Mouse (Mus musculus) intestine, postnatal 0 days (tissue): ENCODE measurements around the gene Gm382. TPM values are rescaled to one million over a fixed set of nuclear protein-coding genes. Genes with fewer than 3 reads are reported as not detected.

ENCODE experiments used
- ATAC-seq: fragments of 200-750 bp; cut with Nextera tagmentation; 2 replicates; pipeline ENCODE4 v1.8.0; 2017; ENCODE audit warnings: mild to moderate bottlenecking, moderate TSS enrichment, moderate library complexity
- H3K27ac ChIP-seq: fragments of 300-500 bp; sonication (generic); 2 replicates; pipeline ENCODE4 v1.5.1; 2014; ENCODE audit warnings: mild to moderate bottlenecking, low read depth, low read length, moderate library complexity
- H3K27me3 ChIP-seq: fragments of 300-500 bp; sonication (generic); replicated peaks from 2 replicates; pipeline ENCODE4 v1.6.1; 2014; ENCODE audit warnings: low read length, mixed read lengths; ENCODE audit not compliant: control insufficient read depth, insufficient read depth
- H3K36me3 ChIP-seq: fragments of 300-500 bp; sonication (generic); 2 replicates; pipeline ENCODE4 v1.6.1; 2014; ENCODE audit warnings: mild to moderate bottlenecking, moderate library complexity; ENCODE audit not compliant: control insufficient read depth, insufficient read depth
- H3K4me1 ChIP-seq: fragments of 300-500 bp; sonication (generic); replicated peaks from 2 replicates; pipeline ENCODE4 v1.6.1; 2014; ENCODE audit warnings: antibody characterized with exemption, low read length, mixed read lengths; ENCODE audit not compliant: control insufficient read depth, insufficient read depth
- H3K4me2 ChIP-seq: fragments of 300-500 bp; sonication (generic); replicated peaks from 2 replicates; pipeline ENCODE4 v1.6.1; 2014; ENCODE audit warnings: low read depth, mild to moderate bottlenecking, moderate library complexity
- H3K4me3 ChIP-seq: fragments of 300-500 bp; sonication (generic); 2 replicates; pipeline ENCODE4 v1.5.1; 2014; ENCODE audit warnings: low read depth, low read length
- H3K9ac ChIP-seq: fragments of 300-500 bp; sonication (generic); 2 replicates; pipeline ENCODE4 v1.6.1; 2014; ENCODE audit warnings: mild to moderate bottlenecking, low read depth, low read length
- H3K9me3 ChIP-seq: fragments of 300-500 bp; sonication (generic); 2 replicates; pipeline ENCODE4 v1.6.1; 2016; ENCODE audit warnings: mixed run types; ENCODE audit not compliant: control insufficient read depth
- CTCF ChIP-seq: sonication (generic); IDR thresholded peaks from 2 replicates; pipeline ENCODE4 v1.5.1; 2016; ENCODE audit warnings: low read depth, mild to moderate bottlenecking, control low read depth, antibody characterized with exemption, moderate library complexity
- WGBS: fragments of 180-500 bp; shearing (Covaris S2); extraction: QIAGEN DNeasy Blood & Tissue Kit; methylation state at CpG from one replicate; pipeline ENCODE4 v1.1.7; 2014; 5-methylcytosine and 5-hydroxymethylcytosine counted together
- polyA plus RNA-seq: library from polyadenylated mRNA; unstranded; fragments of >200 nt; fragmentation: Nextera tagmentation; extraction: Ambion mirVana; gene quantifications from 2 replicates; pipeline ENCODE4 v1.2.1, GENCODE M21; 2015

Gm382 gene
- not detected in 2 replicates for polyA plus RNA-seq

DNA sequence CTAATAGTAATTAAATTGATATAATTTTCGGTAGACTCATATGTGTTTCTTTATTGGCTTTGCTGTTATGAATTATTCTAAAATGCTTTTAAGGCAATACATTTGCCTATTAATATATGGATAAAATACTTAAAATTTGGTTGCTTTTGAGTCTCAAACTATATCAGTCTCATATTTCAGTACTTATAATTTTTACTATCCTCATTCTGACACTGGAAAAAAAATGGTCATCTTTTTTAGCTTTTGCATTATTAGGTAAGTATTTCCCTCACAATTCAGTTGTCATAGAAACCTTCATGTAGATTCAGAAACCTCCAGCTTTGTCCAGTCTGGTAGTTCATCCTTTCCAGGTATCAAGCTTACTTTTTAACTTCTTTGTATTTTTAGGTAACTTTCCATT, at the start of gene Gm382:
TSS of gene Gm382 (plus strand) at position 301 of the 400 bp plus-strand sequence.
- Histone ChIP-seq H3K27me3 (no peaks in the 10 kb centered on the region), H3K9ac (no peak within 1 kb of the TSS), H3K4me2 (no peak within 1 kb of the TSS), H3K9me3 (no peaks in the 10 kb centered on the region), H3K4me1 (no peaks in the 10 kb centered on the region), H3K27ac (no peak within 1 kb of the TSS), H3K36me3 (no peaks in the 10 kb centered on the region), H3K4me3 (no peak within 1 kb of the TSS)
- TF ChIP-seq CTCF, result no peak
- 83% methylated on average over 1 of the region's 1 CpGs for WGBS
- no peak for ATAC-seq

DNA sequence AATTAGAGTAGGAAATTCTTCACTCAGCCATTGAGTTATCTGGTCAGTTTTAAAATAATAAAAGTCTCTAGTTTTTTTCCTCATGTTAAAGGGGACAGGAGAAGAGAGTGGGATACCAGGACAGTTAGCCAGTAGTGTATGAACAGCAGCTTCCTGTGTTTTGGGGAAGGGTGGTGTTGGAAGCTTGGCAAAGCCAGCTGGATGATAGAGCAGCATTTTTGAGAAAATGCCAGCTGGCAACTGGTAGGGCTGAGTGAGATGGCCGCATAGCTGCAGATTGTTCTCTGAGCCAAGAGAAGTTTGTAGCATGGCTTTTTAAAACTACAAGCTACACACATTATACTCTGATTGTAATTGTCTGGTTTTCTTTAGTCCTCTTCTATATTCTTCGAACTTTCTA, 30.4 kb downstream of the Gm382 start:
- Histone ChIP-seq H3K4me3 (no peak overlapping the region), H3K4me1 (no peaks in the 10 kb centered on the region), H3K27ac (no peak overlapping the region), H3K4me2 (no peak overlapping the region), H3K36me3 (no peaks in the 10 kb centered on the region), H3K9me3 (no peaks in the 10 kb centered on the region), H3K27me3 (no peaks in the 10 kb centered on the region), H3K9ac (no peak overlapping the region)
- 82% methylated on average over 2 of the region's 2 CpGs for WGBS
- TF ChIP-seq CTCF, result no peak
- ATAC-seq, result no peak

DNA sequence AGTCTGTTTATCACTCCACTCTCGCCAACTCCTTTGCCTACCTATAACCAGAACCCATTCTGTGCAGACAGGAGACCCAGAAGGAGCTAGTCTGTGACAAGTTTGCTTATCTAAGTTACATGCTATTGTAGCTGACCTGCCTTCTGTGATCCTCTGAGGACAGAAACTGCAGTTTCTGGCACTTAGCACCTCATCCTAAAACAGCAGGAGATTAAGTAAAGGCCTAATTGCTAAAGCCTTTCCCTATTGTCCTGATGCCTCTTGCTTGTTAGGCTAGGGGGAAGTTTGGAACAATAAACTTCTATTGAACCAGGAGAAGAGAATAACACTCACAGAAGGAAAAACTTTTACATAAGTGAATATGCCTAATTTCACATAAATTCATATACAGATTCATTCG, 51.5 kb downstream of the Gm382 start:
- WGBS, result 62% methylated on average over 2 of the region's 2 CpGs
- H3K4me3 ChIP-seq, result no peak overlapping the region
- no peaks in the 10 kb centered on the region for H3K36me3 ChIP-seq
- H3K27me3 ChIP-seq, result no peaks in the 10 kb centered on the region
- no peak overlapping the region for H3K4me2 ChIP-seq
- TF ChIP-seq CTCF, result no peak
- no peak overlapping the region for H3K27ac ChIP-seq
- no peaks in the 10 kb centered on the region for H3K9me3 ChIP-seq
- ATAC-seq, result no peak
- H3K4me1 ChIP-seq, result no peaks in the 10 kb centered on the region
- H3K9ac ChIP-seq, result no peak overlapping the region

GRCm38 (mm10) chrX:127093036-127093435, 53.3 kb downstream of the Gm382 start:
- Histone ChIP-seq H3K27me3 (no peaks in the 10 kb centered on the region), H3K36me3 (no peaks in the 10 kb centered on the region), H3K27ac (no peak overlapping the region), H3K4me1 (no peaks in the 10 kb centered on the region), H3K4me3 (no peak overlapping the region), H3K9me3 (no peaks in the 10 kb centered on the region), H3K9ac (no peak overlapping the region), H3K4me2 (no peak overlapping the region)
- ATAC-seq, result no peak
- TF ChIP-seq CTCF, result no peak

GRCm38 (mm10) chrX:127093961-127094360, 54.2 kb downstream of the Gm382 start:
- 86% methylated on average over 3 of the region's 3 CpGs for WGBS
- H3K4me3 ChIP-seq, result no peak overlapping the region
- no peaks in the 10 kb centered on the region for H3K36me3 ChIP-seq
- no peak for ATAC-seq
- H3K9ac ChIP-seq, result no peak overlapping the region
- no peak overlapping the region for H3K4me2 ChIP-seq
- no peak for TF ChIP-seq CTCF
- H3K27ac ChIP-seq, result no peak overlapping the region
- no peaks in the 10 kb centered on the region for H3K9me3 ChIP-seq
- H3K4me1 ChIP-seq, result no peaks in the 10 kb centered on the region
- no peaks in the 10 kb centered on the region for H3K27me3 ChIP-seq

GRCm38 (mm10) chrX:127104341-127104740, 64.6 kb downstream of the Gm382 start:
- no peak for TF ChIP-seq CTCF

More at GRCm38 (mm10) chrX:127104341-127104740, 64.6 kb downstream of the Gm382 start:
- H3K4me3 ChIP-seq, result no peak overlapping the region
- no peak overlapping the region for H3K9ac ChIP-seq
- H3K27ac ChIP-seq, result no peak overlapping the region
- H3K4me1 ChIP-seq, result no peaks in the 10 kb centered on the region
- ATAC-seq, result no peak
- no peak overlapping the region for H3K4me2 ChIP-seq
- H3K36me3 ChIP-seq, result no peaks in the 10 kb centered on the region
- no peaks in the 10 kb centered on the region for H3K27me3 ChIP-seq
- no peaks in the 10 kb centered on the region for H3K9me3 ChIP-seq
- 76% methylated on average over 2 of the region's 2 CpGs for WGBS

Other genes with a start within 250 kb of the Gm382 start
- gene 4932411N23Rik, start 224.1 kb upstream of the Gm382 start, polyA plus RNA-seq, result not detected in 2 replicates